Mouse (Mus musculus) heart, postnatal 14 days (tissue): Measurements from ENCODE around the gene Wdr62. TPM values are rescaled to one million over a fixed set of nuclear protein-coding genes. Genes with fewer than 3 reads are reported as not detected.
"Not testable (repeated sequence)": the region's sequence is repeated elsewhere in the genome, so short reads cannot be mapped to it uniquely, and the experiment has no call there.

ENCODE experiments used
- DNase-seq, 2 experiments: peaks; one replicate each; pipeline ENCODE4 v3.0.0; 2021 to 2022
- intact Hi-C: fragments of 180-260 bp; cut with DNase I; formaldehyde crosslinking; loops from one replicate; pipeline ENCODE4 v1.15.1; 2025
- total RNA-seq, 2 experiments: library from RNA; stranded (reverse); gene quantifications; 2 replicates each; pipeline ENCODE4 v1.2.3; 2021

The Wdr62 gene
- total RNA-seq, 2 experiments from 2014 or later, result 2.7 to 2.9 TPM

- DNase-seq, result no peak
- intact Hi-C loops, result no loop called here
Observed at GRCm38 (mm10) chr7:30274383-30274782, 5.8 kb downstream of the Wdr62 start.

- DNase-seq, result no peak
- intact Hi-C loops, result no loop called here
Observed at GRCm38 (mm10) chr7:30269641-30270040, 10.6 kb downstream of the Wdr62 start.

- no peak for DNase-seq
- intact Hi-C loops, result no loop called here
Observed at GRCm38 (mm10) chr7:30266780-30267179, 13.4 kb downstream of the Wdr62 start.

- intact Hi-C loops, result no loop called here
Observed at GRCm38 (mm10) chr7:30265935-30266334, 14.3 kb downstream of the Wdr62 start.

GRCm38 (mm10) chr7:30265531-30265930 lies 14.7 kb downstream of the Wdr62 start:
- DNase-seq, result no peak
- intact Hi-C loops, result no loop called here

More at GRCm38 (mm10) chr7:30265935-30266334, 14.3 kb downstream of the Wdr62 start:
- no peak for DNase-seq

- DNase-seq, result no peak
Observed at GRCm38 (mm10) chr7:30265041-30265440, 15.2 kb downstream of the Wdr62 start.

GRCm38 (mm10) chr7:30251956-30252954 lies 28.0 kb downstream of the Wdr62 start:
- intact Hi-C loops, result no loop called here
- peak in 1 of 2 experiments; percentile 26 for DNase-seq

More at GRCm38 (mm10) chr7:30265041-30265440, 15.2 kb downstream of the Wdr62 start:
- intact Hi-C loops, result no loop called here

- intact Hi-C loops, DNase-seq: not testable (repeated sequence)
Observed at GRCm38 (mm10) chr7:30237374-30237773, 42.8 kb downstream of the Wdr62 start.

- no peak for DNase-seq
- intact Hi-C loops, result no loop called here
Observed at GRCm38 (mm10) chr7:30235625-30236024, 44.6 kb downstream of the Wdr62 start, which contains the start of gene Ovol3. Gene Ovol3 (minus strand): TSS chr7:30235725.

- intact Hi-C loops, result no loop called here
- no peak for DNase-seq
Observed at GRCm38 (mm10) chr7:30235091-30235490, 45.1 kb downstream of the Wdr62 start.

GRCm38 (mm10) chr7:30234276-30234858 lies 45.9 kb downstream of the Wdr62 start:
- DNase-seq, result no peak
- intact Hi-C loops, result loop anchor here (5.0 kb wide), 1 partner anchor 48 kb away; the partner anchor contains the start of genes Thap8 and Wdr62

- no peak for DNase-seq
- intact Hi-C loops, result loop anchor here (5.0 kb wide), 1 partner anchor 49 kb away; the partner anchor contains the start of genes Thap8 and Wdr62
Observed at GRCm38 (mm10) chr7:30233387-30233786, 46.8 kb downstream of the Wdr62 start.

- intact Hi-C loops, result loop anchor here (5.0 kb wide), 1 partner anchor 50 kb away; the partner anchor contains the start of genes Thap8 and Wdr62
- DNase-seq, result peak; percentile 46 to 70
Observed at GRCm38 (mm10) chr7:30232631-30233148, 47.5 kb downstream of the Wdr62 start.

GRCm38 (mm10) chr7:30231669-30232454 lies 48.4 kb downstream of the Wdr62 start, which contains the start of the genes Polr2i and Tbcb:
Gene Polr2i (plus strand): TSS chr7:30231948.
Gene Tbcb (minus strand): TSS chr7:30232272.
- DNase-seq, result peak; percentile 97
- intact Hi-C loops, result loop anchor here (5.0 kb wide), 1 partner anchor 50 kb away; the partner anchor contains the start of genes Thap8 and Wdr62

- DNase-seq, result no peak
- intact Hi-C loops, result loop anchor here (5.0 kb wide), 1 partner anchor 51 kb away; the partner anchor contains the start of genes Thap8 and Wdr62
Observed at GRCm38 (mm10) chr7:30231328-30231668, 48.9 kb downstream of the Wdr62 start.

- intact Hi-C loops, result no loop called here
- DNase-seq, result no peak
Observed at GRCm38 (mm10) chr7:30224206-30224605, 56.0 kb downstream of the Wdr62 start.

- intact Hi-C loops, result no loop called here
- DNase-seq, result no peak
Observed at GRCm38 (mm10) chr7:30222205-30222604, 58.0 kb downstream of the Wdr62 start.

GRCm38 (mm10) chr7:30221433-30221832 lies 58.8 kb downstream of the Wdr62 start:
- no peak for DNase-seq
- intact Hi-C loops, result no loop called here

- intact Hi-C loops, result no loop called here
- no peak for DNase-seq
Observed at GRCm38 (mm10) chr7:30220008-30220356, 60.2 kb downstream of the Wdr62 start.
